Mouse (Mus musculus) lung, embryonic 14.5 days (tissue): ENCODE measurements at regions not wholly inside any gene's neighbourhood (a gene's known extent, or its start where the extent isn't known, plus 50 kb on each side); places are given as distances from the start of the nearest gene placed in this dataset.

Experiments used
- ATAC-seq: fragments of 200-750 bp; cut with Nextera tagmentation; 2 replicates; pipeline ENCODE4 v1.8.0; 2017; ENCODE audit warnings: mild to moderate bottlenecking, moderate TSS enrichment, moderate library complexity; ENCODE audit not compliant: insufficient read depth
- DNase-seq: peaks from one replicate; pipeline ENCODE4 v3.0.0-alpha.2; 2015
- H3K27ac ChIP-seq: fragments of 300-500 bp; sonication (generic); 2 replicates; pipeline ENCODE4 v1.5.1; 2014; ENCODE audit warnings: low read depth, mild to moderate bottlenecking, moderate library complexity
- H3K27me3 ChIP-seq: fragments of 300-500 bp; sonication (generic); 2 replicates; pipeline ENCODE4 v1.6.1; 2014; ENCODE audit warnings: low read length, control low read depth; ENCODE audit not compliant: insufficient read depth
- H3K36me3 ChIP-seq: fragments of 300-500 bp; sonication (generic); 2 replicates; pipeline ENCODE4 v1.6.1; 2014; ENCODE audit warnings: control low read depth; ENCODE audit not compliant: insufficient read depth
- H3K4me1 ChIP-seq: fragments of 300-500 bp; sonication (generic); 2 replicates; pipeline ENCODE4 v1.6.1; 2014; ENCODE audit warnings: antibody characterized with exemption, control low read depth; ENCODE audit not compliant: insufficient read depth
- H3K4me2 ChIP-seq: fragments of 300-500 bp; sonication (generic); 2 replicates; pipeline ENCODE4 v1.6.1; 2014; ENCODE audit warnings: mild to moderate bottlenecking
- H3K4me3 ChIP-seq: fragments of 300-500 bp; sonication (generic); 2 replicates; pipeline ENCODE4 v1.5.1; 2014; ENCODE audit warnings: low read depth, low read length
- H3K9ac ChIP-seq: fragments of 300-500 bp; sonication (generic); 2 replicates; pipeline ENCODE4 v1.6.1; 2014
- H3K9me3 ChIP-seq: fragments of 300-500 bp; sonication (generic); 2 replicates; pipeline ENCODE4 v1.6.1; 2016; ENCODE audit warnings: low read depth, low read length, control low read depth
- CTCF ChIP-seq: IDR thresholded peaks from 2 replicates; pipeline ENCODE4 v1.5.1; 2016; ENCODE audit warnings: antibody characterized with exemption, low read depth
- WGBS: fragments of 180-500 bp; shearing (Covaris S2); extraction: QIAGEN DNeasy Blood & Tissue Kit; methylation state at CpG from one replicate; pipeline ENCODE4 v1.1.7; 2014; 5-methylcytosine and 5-hydroxymethylcytosine counted together

DNA sequence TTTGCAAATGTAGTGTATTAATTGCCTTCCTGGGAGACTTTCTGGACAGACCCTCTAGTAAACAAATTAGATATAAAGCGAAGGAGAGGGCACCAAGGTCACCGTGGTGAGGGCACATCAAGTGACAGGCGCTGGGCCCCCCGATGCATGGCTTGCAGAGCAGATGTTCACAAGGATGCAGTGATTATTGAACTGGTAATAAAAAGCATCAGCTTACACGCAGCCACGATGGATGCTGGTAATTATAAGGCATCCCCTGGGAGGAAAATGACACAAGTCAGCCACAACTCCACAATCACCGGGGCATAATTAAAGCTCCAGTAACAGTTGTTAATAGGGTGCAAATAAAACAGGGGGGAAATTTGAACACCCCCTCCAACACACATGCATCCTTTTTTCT lies 217.5 kb upstream of the Dph6 start:
- no peak overlapping the region for H3K4me3 ChIP-seq
- H3K27me3 ChIP-seq: no peaks in the 10 kb centered on the region
- no peak overlapping the region for H3K9ac ChIP-seq
- no peaks in the 10 kb centered on the region for H3K36me3 ChIP-seq
- H3K27ac ChIP-seq: no peak overlapping the region
- DNase-seq (no peak), ATAC-seq (no peak)
- 36% methylated on average over 7 of the region's 7 CpGs for WGBS
- TF ChIP-seq CTCF: no peak
- no peak overlapping the region for H3K4me2 ChIP-seq
- no peaks in the 10 kb centered on the region for H3K9me3 ChIP-seq
- no peaks in the 10 kb centered on the region for H3K4me1 ChIP-seq

DNA sequence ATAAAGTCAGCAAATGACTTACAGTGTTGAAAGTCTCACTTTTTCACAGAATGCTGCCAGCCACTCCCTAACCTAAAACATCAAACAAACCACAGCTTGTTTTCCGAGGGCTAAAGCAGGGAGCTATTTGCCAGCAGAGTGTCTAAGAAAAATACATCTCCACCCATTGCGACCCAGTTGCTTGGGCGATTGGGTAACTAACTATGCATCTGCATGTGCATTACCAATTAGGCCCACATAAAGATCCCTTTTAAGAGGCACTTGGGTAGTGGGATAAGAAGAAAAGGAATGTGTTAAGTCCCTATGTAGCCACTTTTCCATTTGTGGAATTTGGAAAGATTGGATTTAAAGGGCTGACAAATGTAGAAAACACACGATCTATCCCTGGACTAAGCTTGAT lies 218.3 kb upstream of the Dph6 start:
- H3K4me1 ChIP-seq: no peaks in the 10 kb centered on the region
- ATAC-seq (no peak), DNase-seq (no peak)
- H3K4me3 ChIP-seq: no peak overlapping the region
- no peak overlapping the region for H3K9ac ChIP-seq
- no peaks in the 10 kb centered on the region for H3K9me3 ChIP-seq
- H3K36me3 ChIP-seq: no peaks in the 10 kb centered on the region
- TF ChIP-seq CTCF: no peak
- no peak overlapping the region for H3K4me2 ChIP-seq
- H3K27ac ChIP-seq: no peak overlapping the region
- WGBS: 66% methylated on average over 4 of the region's 4 CpGs
- H3K27me3 ChIP-seq: no peaks in the 10 kb centered on the region

DNA sequence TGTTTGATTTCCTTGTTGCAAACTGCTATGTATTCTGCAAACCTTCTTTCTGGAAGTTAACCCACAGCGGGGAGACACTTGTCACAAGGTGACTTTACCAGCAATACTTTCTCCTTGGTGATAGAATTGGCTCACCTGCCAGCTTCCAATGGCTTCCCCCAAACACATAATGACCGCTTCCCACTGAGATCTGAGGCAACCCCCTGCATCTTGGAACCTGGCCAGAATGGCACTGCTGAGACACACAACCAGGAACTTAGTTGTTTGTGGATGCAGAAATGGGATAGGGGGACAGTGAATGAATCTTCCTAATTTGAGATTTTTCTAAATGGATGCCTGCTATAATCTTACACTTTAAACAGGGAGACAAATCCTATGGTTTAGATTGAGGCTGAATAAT lies 224.3 kb upstream of the Dph6 start:
- 57% methylated on average over 2 of the region's 2 CpGs for WGBS
- Histone ChIP-seq H3K4me2 (no peak overlapping the region), H3K27me3 (no peaks in the 10 kb centered on the region), H3K27ac (no peak overlapping the region), H3K9ac (no peak overlapping the region), H3K9me3 (no peaks in the 10 kb centered on the region), H3K36me3 (no peaks in the 10 kb centered on the region), H3K4me1 (no peaks in the 10 kb centered on the region), H3K4me3 (no peak overlapping the region)
- no peak for TF ChIP-seq CTCF
- peak; percentile 11 for DNase-seq
- ATAC-seq: no peak

DNA sequence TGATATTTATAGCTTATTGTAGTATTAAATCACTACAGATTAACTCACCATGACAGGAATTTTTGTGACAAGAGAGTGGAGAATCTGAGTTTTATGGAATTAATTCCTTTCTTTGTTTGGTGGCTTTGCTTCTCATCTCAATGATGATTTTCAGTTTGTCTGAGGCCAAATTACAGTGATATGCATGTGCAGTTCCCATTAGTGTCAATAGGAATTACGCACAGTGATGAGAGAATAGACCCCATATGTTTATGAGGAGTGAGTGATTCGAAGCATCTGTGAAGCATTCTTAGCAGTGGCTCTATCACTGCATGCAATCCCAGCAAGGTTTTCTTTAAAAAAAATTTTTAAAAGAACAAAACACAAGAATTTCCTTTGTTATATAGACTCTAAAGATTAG lies 225.0 kb upstream of the Dph6 start:
- Histone ChIP-seq H3K4me1 (no peaks in the 10 kb centered on the region), H3K4me2 (no peak overlapping the region), H3K4me3 (no peak overlapping the region), H3K9me3 (no peaks in the 10 kb centered on the region), H3K36me3 (no peaks in the 10 kb centered on the region), H3K27ac (no peak overlapping the region), H3K27me3 (no peaks in the 10 kb centered on the region), H3K9ac (no peak overlapping the region)
- TF ChIP-seq CTCF: 0 out of 2 replicates have a peak, but pooled peaks have one; percentile 5
- peak; percentile 81 for DNase-seq
- peak; percentile 88; the same call in 1 of the 2 replicates for ATAC-seq
- 50% methylated on average over 2 of the region's 2 CpGs for WGBS

DNA sequence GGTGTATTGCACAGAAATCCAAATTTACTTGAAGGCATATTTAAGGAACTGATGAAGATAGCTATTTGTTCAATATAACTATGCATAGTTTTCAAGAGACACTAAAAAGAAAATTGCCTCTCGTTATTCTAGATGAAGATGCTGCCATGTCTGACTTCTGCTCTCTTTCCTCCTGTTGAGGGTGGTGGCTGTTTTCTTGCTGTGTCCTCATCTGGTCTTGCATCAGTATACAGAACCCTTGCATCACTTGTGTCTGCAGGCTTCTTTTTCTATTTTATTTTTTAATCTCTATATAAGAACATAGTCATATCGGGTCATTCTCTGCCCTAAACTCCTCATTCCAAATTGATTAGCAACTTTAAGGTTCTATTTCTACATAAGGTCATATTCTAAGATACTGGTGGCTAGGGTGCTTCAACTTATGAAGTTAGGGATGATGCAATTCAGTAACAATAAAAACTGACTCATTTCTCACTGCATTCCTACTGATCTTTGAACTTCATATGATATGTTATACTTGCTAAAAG lies 231.0 kb upstream of the Dph6 start:
- no peak for TF ChIP-seq CTCF
- no peak overlapping the region for H3K4me2 ChIP-seq
- H3K4me1 ChIP-seq: no peaks in the 10 kb centered on the region
- H3K9ac ChIP-seq: no peak overlapping the region
- H3K27ac ChIP-seq: no peak overlapping the region
- H3K9me3 ChIP-seq: no peaks in the 10 kb centered on the region
- H3K4me3 ChIP-seq: no peak overlapping the region
- DNase-seq (no peak), ATAC-seq (no peak)
- WGBS: 81% methylated on average over 2 of the region's 2 CpGs
- no peaks in the 10 kb centered on the region for H3K36me3 ChIP-seq
- H3K27me3 ChIP-seq: no peaks in the 10 kb centered on the region

DNA sequence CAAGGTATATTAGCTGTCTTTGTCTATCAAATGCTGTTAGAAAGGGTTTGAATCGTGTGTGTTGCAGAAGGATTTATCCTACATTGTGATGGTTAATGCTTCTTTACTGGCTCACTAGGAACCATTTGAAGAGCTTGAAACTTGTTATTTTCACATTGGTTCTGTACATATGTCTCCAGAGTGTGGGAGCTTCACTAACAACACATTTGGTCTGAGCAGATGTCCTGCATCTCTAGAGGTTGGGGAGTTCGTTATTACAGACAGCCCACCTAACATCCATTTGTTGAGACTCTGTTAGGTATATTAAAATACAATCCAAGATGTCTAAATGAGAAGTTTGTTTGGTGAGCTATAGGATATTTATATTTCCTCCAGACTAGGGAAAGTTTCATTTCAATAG lies 244.0 kb upstream of the Dph6 start:
- Histone ChIP-seq H3K27ac (no peak overlapping the region), H3K9me3 (no peaks in the 10 kb centered on the region), H3K36me3 (no peaks in the 10 kb centered on the region), H3K9ac (no peak overlapping the region), H3K4me2 (no peak overlapping the region), H3K4me1 (no peaks in the 10 kb centered on the region), H3K4me3 (no peak overlapping the region), H3K27me3 (no peaks in the 10 kb centered on the region)
- DNase-seq (no peak), ATAC-seq (no peak)
- WGBS: 74% methylated on average over 2 of the region's 2 CpGs
- no peak for TF ChIP-seq CTCF

DNA sequence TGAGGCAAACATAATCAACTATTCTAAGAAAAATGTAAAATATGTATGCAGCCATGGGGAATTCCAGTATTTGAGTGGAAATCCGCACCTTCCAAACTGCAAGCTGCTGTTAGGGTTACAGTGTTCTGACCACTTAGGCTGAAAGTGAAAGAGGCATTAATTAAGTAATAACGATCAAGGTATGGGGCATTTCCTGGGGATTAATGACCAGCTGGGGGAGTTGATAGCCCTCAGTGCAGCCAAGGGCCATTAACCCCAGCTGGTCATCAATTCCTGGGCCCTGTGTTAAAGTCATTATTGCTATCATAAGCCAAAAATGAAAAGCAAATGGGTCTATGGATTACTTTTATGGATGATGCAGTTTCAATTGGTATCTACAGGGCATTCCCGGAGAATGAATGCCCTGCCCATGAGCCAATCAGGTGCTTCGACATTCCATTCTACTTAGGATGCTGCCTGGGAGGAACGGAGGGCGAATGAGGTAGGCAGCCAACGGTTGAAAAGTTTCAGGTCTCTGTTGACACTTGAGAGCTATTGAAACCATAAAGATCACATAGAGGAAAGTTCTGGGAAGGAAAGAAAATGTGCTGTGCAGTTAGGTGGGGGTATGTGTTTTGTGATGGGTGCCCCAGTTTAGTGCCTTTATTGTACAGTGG lies 257.2 kb upstream of the Dph6 start:
- ATAC-seq (no peak), DNase-seq (no peak)
- H3K4me3 ChIP-seq: no peak overlapping the region
- WGBS: 60% methylated on average over 7 of the region's 7 CpGs
- no peaks in the 10 kb centered on the region for H3K36me3 ChIP-seq
- H3K9ac ChIP-seq: no peak overlapping the region
- H3K27ac ChIP-seq: no peak overlapping the region
- no peak overlapping the region for H3K4me2 ChIP-seq
- no peaks in the 10 kb centered on the region for H3K4me1 ChIP-seq
- H3K9me3 ChIP-seq: no peaks in the 10 kb centered on the region
- no peak for TF ChIP-seq CTCF
- no peaks in the 10 kb centered on the region for H3K27me3 ChIP-seq
